8 mouse cellular contexts compared by ENCODE assay signal in the genomic region with DNA sequence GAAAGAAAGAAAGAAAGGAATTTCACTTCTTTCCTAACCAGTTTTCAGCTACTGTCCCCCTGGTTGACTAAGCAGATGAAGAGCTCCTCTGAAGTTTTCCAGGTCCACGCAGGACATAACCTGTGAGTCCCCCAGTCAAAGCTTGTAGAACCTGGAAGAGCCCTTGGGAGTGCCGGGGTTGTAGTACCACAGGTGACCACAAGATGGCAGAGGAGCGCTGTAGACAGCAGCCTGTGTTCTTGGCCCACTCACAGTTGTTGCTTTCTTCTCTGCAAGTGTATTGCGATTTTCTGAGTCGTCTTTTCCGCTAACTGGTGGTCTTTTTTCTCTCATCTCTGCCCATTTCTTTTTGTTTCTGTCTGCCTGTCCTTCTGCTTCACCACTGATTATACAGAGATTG.
DNase-seq lines count a peak whose midpoint lies in the region; ATAC-seq and TF ChIP-seq lines count a peak whose summit lies in the region.

No protein-coding gene starts in this region.

- intact Hi-C loops in heart, postnatal 10 days (cut with DNase I): loop anchor here (1.0 to 5.0 kb wide), 2 partner anchors 146 to 192 kb away; no protein-coding TSS in a partner anchor

- TF ChIP-seq CTCF in thymus, adult 2 months (IDR thresholded peaks at IDR 0.05; ENCODE audit: borderline replicate concordance, control insufficient read depth, extremely low read depth, insufficient read depth, low read length, poor library complexity): peak; percentile 87

- peaks cover 3% of the 10 kb centered on the region; the same call in 1 of the 2 replicates for H3K27me3 ChIP-seq in limb, embryonic 11.5 days (ENCODE audit: control insufficient read depth, insufficient read depth, low read length)
- H3K27me3 ChIP-seq in thymus, adult 2 months (ENCODE audit: control insufficient read depth, insufficient read depth, low read length): no peaks in the 10 kb centered on the region; the same call in 1 of the 2 replicates

- peak; percentile 78 to 82 for DNase-seq in left cerebral cortex, adult 18-20 months (ENCODE audit: low spot score in 2 of 2)
- no peak for DNase-seq in left cerebral cortex, adult 11 months (ENCODE audit: low spot score)
- DNase-seq in adrenal gland, adult 8-10 months: peak; percentile 58
- peak; percentile 84 for DNase-seq in embryo, embryonic 11 days
- peak; percentile 81 to 87 for DNase-seq in heart, postnatal 10 days
- peak; percentile 94 for DNase-seq in limb, embryonic 11.5 days (ENCODE audit: low spot score)
- peak; percentile 79 for DNase-seq in thymus, adult 2 months

- WGBS in limb, embryonic 11.5 days: 9% methylated on average over 6 of the region's 6 CpGs
- 5% methylated on average over 6 of the region's 6 CpGs for WGBS in thymus, adult 2 months

- ATAC-seq in limb, embryonic 11.5 days (ENCODE audit: insufficient number of reproducible peaks, low FRiP score, low TSS enrichment, low read depth): no peak
- peak; percentile 82 for ATAC-seq in neutrophil, adult 5-6 weeks (ENCODE audit: extremely low read depth, insufficient number of reproducible peaks, low FRiP score, poor library complexity, severe bottlenecking)

- H3K9ac ChIP-seq in limb, embryonic 11.5 days (ENCODE audit: low read length): no peak overlapping the region

- no peaks in the 10 kb centered on the region for H3K36me3 ChIP-seq in limb, embryonic 11.5 days (ENCODE audit: control insufficient read depth, insufficient read depth, low read length)
- no peaks in the 10 kb centered on the region for H3K36me3 ChIP-seq in thymus, adult 2 months (ENCODE audit: control insufficient read depth, insufficient read depth, low read length)

- H3K9me3 ChIP-seq in limb, embryonic 11.5 days (ENCODE audit: control insufficient read depth, low read length): no peaks in the 10 kb centered on the region

- no peak overlapping the region for H3K27ac ChIP-seq in limb, embryonic 11.5 days (replicated peaks; ENCODE audit: low read depth, low read length)
- no peak overlapping the region for H3K27ac ChIP-seq in thymus, adult 2 months (ENCODE audit: control insufficient read depth, insufficient read depth, low read length)

- H3K4me1 ChIP-seq in limb, embryonic 11.5 days (ENCODE audit: control insufficient read depth, insufficient read depth, low read length): 0 out of 2 replicates have a peak, but pooled peaks cover 6% of the 10 kb centered on the region
- H3K4me1 ChIP-seq in thymus, adult 2 months (replicated peaks; ENCODE audit: control insufficient read depth, insufficient read depth, low read length): peaks cover 8% of the 10 kb centered on the region

- no peak overlapping the region for H3K4me3 ChIP-seq in limb, embryonic 11.5 days (ENCODE audit: low read depth, low read length)
- H3K4me3 ChIP-seq in thymus, adult 2 months (ENCODE audit: control insufficient read depth, insufficient read depth, low read length): no peak overlapping the region

- H3K4me2 ChIP-seq in limb, embryonic 11.5 days (ENCODE audit: low read depth, severe bottlenecking): no peak overlapping the region

- no peak for TF ChIP-seq POLR2A in thymus, adult 2 months (IDR thresholded peaks at IDR 0.05; ENCODE audit: control insufficient read depth, extremely low read depth, insufficient read depth, low read length, poor library complexity)
